Mouse (Mus musculus) CD8-positive naive resting alpha-beta T cell, adult 2 months (primary cell): ENCODE measurements at regions not wholly inside any gene's neighbourhood (a gene's known extent, or its start where the extent isn't known, plus 50 kb on each side); places are given as distances from the start of the nearest gene placed in this dataset.

Experiments used
- DNase-seq, 2 experiments: peaks; one replicate each; pipeline ENCODE4 v3.0.0; 2022; ENCODE audit warnings: low read depth in 2 of 2, low spot score in 2 of 2

DNA sequence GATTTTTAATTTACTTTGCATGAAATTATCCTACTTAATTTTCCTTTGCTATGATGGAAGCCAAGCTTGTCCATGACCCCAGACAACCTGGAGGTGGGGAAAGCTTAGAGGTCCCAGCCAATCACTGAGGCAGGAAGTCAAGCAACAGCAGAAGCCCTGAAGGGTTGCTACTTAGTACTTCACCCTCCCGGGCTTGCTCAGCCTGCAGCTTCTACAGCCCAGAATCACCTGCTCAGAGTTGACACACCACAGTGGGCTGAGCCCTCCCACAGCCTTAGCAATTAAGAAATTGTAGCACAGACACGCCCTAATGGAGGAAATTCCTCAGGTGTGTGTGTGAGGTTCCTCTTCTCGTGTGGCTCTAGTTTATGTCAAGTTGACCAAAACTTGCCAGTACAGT, 209.9 kb upstream of the Hs6st1 start:
- no peak for DNase-seq

DNA sequence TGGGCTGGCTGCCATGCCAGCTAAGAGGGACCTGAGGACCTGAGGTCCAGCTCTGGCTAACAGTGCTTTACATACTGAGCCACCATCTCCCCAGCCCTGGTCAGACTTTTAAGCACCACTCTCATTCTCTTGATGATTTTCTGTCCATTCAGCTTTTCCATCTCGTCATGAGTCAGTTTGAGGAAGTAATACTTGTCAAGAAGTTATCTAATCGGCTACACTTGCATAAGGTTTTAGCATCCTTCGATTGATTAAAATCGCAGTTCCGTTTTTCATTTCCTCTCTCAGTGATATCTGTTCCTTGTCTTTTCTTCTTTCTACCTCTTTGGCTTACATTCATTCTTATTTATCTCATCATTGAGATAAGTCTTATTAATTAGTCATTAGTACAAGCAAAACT, 207.4 kb upstream of the Hs6st1 start:
- no peak for DNase-seq

DNA sequence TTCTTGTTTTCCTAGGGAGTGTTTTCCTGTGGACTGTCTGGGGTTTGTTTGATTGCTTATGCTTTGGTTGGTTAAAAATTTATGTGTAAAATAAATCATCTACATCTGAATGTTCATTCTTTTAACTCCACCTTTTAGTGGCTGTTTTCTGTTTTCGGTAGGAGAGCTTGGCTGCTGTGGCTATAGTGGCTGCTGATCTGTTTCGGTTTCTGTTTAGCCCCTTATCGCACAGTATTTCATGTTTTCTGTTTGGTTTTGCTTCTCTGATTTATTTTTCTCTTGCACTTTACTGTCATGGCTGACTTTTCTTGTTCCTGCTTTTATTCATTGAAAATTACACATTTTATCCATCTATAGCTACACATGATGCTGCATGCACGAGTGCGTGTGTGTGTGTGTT, 206.0 kb upstream of the Hs6st1 start:
- DNase-seq = peak in 1 of 2 experiments; percentile 15

DNA sequence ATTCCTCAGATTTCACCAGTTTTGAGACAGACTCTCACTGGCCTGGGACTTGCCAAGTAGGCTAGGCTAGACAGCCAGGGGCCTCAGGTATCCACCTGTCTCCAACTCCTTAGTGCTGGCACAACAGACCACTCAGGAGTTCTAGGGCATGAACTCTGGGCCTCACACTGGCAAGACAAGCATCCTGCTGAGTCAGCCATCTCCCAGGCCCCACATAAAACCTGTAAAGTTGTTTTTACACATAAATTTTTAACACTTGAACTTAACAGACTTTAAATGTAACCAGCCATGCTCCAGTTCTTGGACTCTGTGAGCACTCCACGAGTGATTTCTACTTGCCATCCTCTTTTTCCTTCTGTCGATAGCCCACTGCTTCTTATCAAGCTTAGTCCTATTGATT, 205.5 kb upstream of the Hs6st1 start:
- no peak for DNase-seq

DNA sequence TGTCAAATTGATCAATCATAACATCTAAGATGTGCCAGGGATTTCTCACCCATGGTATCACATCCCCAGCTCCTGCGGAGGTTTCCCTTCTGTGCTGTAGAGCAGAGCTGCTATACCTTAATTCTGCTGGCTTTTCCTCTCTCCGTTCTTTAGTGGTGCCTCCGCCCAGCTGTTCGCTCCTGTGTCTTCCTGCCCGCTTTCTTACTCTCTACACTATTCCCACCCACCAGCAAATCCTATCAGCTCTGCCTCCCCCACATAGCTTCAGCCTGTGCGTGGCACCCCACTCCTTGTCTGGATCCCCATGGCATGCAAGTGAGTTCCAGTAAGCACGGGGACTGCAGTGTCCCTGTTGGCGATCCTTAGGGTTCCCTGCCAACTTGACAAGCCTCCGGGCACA, 204.0 kb upstream of the Hs6st1 start:
- DNase-seq = no peak

DNA sequence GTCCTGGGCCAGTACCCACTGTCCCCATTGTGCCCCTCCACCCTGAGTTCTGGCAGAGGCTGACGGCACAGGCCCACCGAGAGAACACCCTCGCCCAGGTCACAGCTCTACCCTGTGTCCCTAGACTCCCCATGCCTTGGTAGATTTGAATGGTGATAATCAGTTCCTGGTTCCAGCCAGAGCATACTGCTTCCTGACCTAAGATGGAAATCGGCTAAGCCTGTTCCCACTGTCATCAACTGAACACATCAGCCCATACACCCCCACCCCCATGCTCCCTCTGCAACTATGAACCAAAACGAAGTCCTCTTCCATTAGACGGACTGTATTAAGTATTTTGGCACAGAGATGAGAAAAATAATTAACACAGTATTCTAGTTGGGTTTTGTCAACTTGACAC, 202.9 kb upstream of the Hs6st1 start:
- no peak for DNase-seq

DNA sequence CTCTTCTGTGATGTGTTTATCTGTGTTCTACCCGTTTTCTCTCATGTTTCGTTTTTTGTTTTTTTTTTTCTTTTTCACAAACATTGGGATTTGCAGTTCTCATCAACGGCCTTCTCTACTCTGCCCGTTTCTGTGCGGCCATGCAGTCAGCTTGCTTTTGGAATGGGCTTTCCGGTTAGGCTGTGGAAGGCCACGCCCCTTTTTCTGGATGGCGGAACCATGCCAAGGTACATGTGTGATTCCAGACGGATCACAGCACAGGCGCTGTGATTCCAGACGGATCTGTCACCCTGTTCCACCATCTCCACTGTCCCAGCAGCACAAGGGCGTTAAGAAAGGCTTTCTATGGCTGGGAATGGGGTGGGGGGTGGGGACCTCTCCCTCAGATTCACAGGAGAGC, 201.6 kb upstream of the Hs6st1 start:
- DNase-seq = no peak

DNA sequence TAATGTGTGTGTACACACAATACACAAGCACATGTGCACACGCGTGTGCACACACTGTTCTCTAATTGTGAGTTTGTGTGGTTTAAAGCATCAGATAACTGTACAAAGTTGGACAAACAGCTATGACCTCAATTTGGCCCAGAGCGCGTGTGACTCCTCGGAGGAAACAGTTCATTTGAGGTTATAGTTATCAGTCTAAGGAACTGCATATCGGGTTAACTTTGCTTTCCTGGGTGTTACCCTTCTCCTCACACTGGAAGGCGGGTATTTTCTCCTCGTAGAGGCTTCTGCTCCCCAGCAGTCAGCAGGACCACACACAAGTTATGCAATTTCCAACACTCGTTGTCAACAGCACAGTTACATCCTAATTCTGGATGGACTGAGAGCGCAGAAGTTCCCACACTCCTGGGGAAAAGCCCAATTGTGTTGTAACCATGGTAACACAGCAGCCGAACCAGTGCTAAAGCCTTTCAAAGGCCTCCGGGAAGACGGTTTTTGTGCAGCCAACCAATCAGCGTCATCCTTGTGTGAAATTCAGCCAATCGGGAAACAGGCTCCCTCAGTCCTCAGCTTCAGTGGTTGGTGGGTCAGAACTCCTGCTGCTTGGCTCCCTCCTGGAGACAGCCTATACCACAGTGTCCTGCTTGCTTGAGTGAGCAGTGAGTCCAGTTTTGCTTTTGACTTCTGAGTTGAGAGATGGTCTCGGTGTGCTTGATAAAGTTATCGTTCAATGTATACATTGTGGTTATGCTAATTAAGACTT, 198.6 kb upstream of the Hs6st1 start:
- peak; percentile 17 to 32 for DNase-seq

DNA sequence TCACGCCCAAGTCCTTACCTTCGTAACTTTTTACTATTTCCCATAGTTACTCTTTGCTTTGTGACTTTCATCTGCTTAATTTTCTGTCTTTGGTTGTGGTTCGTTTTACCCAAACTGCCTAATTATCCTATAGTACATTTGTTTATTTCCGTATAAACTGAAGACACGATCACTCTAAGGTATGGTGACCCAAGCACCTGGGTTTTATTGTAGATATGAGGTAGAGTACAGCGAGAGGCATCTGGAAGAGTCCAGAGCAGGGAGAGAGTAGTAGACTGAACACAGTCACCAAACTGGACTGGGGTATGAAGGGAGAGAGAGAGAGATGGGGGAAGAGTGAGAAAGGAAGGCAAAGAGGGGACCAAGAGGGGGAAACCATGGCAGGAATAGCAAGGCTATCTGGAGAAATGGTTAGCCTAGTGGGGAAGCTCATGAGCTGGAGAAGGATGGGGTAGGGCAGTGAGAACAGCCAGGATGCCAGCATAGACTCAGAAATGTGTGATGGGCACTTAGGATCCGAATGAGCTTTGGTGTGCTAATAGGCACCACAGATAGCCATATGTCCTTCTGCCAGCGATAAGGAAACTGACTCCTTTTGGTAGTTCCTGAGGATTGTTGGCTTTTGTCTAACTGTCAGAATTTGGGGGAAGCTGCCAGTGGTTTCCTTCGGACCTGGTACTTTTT, 197.9 kb upstream of the Hs6st1 start:
- no peak for DNase-seq

DNA sequence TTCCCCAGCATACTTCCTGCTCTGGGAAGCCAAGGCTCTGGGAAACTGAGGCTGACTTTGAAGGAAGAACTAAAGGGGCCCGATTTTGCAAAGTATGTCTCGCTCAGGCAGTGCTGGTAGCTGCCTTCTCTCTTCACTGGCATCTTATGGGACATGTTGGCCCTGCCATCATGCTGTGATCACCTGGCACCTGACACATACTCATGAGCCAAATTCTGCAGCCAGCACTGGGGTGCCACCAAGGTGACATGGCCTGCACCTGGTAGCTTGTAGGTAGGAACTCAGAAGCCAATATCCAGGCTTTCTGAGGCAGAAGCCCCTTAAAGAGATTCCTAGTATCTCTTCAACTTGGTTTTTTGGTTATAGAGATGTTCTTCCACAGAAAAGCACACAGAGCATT, 195.2 kb upstream of the Hs6st1 start:
- no peak for DNase-seq

DNA sequence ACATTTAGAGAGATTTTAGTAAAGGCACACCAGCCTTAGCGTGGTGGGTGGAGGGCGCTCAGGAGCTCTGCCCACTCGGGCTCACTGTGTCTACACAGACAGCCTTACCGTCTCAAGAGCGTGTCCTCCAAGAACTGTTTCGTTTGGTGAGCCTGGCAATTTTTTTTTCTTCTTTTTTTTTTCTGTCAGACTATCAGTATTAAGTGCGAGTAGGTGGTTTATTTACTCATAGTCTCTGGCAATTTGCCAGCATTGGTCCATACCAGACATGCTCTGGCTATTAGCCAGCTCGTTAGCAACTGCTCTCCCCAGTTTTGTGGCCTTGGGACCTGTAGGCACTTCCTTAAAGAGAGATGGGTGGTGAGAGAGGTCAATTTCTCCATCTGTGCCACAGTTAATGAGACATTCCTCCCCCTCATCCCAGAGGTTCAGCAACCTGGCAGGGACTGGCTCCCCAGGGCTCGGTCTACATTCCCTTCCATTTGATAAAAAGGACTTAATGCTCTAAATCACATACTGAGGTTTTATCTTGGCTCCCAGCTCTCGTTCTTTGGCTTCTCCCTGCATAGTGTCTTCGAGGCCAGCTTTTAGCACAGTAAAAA, 192.9 kb upstream of the Hs6st1 start:
- no peak for DNase-seq

DNA sequence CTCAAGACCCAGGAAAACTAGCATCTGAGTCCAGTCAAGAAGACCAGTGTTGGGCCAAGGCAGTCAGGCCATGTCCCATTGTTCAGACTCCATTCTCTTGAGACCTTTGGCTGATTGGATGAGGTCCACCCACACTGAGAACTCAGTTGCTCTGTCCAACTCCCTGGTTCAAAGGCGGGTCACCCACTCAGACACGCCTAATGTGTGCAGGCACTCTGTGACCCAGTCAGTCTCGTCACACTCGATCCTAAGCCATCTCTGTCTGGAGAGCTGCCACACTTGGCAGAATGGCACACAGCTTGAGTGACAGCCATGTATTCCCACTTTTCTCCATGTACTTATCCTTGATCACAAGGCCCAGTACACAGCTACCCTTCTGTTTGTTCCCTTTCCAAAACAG, 189.8 kb upstream of the Hs6st1 start:
- DNase-seq = no peak

DNA sequence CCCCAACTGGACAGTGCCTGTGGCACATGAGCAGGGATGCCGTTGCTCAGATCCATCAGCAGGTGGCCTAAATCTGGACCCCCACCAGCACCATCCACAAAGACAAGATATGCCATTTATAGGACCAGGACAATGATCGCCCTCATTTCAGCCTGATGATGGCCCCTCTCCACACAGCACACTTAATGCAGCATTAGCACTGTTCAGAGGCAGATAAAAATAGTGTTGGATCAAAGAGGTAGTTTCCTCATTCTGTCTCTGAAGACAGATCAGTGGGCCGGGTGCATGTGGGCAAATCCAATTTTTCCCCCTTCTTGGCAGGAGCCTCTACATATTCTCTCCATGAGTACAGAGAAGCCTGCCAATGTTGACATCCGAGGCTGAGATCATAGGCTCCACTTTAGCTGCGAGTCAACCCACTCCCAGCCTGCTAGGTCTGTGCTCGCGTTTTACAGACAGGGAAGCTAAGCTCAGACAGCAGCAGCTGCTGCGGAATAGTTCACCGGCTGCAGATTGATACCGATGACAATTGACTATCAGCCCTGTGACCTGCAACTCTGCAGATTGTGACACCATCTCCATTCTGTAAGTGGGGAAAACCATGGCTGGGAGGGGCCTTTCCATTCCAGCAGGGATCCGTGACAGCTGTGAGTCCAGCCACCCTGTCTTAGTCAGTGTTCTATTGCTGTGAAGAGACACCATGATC, 188.7 kb upstream of the Hs6st1 start:
- DNase-seq = no peak

DNA sequence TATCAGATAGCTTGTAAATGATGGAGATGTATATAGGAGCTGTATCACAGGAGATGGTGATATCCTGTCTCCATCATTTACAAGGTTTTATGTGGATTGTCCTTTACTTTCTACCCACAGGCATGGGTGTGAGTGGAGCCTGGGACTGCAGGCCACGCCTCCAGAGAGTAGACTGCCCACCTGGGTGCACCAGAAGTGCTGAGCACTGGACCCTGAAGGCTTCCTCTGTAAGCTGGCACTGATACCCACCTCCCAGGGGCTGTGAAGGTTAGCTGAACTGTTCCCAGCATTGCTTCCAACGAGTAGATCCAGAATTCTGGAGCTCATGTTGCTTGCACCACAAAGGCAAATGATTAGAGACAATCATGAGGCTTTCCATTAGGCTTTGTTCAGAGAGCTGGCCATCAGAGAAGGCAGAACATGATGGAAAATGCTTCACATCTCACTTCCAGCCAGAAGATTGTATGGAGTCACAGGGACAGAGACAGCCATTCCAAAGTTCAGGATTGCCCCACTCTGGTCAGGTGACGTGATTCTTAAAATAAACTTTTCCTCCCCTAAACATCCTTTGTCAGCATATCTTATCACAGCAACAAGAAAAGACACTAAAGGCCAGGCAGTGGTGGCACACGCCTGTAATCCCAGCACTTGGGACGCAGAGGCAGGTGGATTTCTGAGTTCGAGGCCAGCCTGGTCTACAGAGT, 187.5 kb upstream of the Hs6st1 start:
- DNase-seq = no peak

DNA sequence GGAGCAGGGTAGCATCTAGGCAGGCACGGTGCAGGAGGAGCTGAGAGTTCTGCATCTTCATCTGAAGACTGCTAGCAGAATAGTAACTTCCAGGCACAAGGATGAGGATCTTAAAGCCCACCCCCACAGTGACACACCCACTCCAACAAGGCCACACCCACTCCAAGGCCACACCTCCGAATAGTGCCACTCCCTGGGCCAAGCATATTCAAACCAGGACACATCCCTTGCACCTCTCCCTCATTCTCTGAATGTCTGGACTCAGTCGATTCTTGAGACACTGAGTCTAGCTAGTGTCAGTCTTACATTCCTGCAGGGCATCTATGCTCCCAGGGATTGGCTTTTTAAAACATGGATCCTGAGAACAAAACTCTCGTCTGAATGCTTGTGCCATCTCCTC, 186.7 kb upstream of the Hs6st1 start:
- no peak for DNase-seq

DNA sequence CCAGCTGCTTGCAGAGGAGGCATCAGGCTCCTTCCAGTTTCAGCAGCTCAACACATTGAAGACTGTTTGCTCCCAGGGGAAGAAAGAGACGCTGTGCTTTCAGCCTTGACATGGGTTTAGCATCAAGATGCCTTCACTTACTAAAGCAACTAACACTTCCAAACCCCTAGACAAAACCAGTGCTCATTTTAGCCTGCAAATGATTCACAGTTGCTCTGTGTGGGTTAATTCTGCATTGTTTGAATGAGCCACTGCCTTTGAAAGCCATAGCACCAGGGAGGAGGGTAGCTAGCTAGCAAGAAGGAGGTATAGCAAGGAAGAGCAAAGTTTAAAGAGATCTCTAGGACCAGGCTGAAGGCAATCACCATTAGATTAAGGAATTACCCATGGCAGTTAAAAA, 186.1 kb upstream of the Hs6st1 start:
- DNase-seq = no peak

DNA sequence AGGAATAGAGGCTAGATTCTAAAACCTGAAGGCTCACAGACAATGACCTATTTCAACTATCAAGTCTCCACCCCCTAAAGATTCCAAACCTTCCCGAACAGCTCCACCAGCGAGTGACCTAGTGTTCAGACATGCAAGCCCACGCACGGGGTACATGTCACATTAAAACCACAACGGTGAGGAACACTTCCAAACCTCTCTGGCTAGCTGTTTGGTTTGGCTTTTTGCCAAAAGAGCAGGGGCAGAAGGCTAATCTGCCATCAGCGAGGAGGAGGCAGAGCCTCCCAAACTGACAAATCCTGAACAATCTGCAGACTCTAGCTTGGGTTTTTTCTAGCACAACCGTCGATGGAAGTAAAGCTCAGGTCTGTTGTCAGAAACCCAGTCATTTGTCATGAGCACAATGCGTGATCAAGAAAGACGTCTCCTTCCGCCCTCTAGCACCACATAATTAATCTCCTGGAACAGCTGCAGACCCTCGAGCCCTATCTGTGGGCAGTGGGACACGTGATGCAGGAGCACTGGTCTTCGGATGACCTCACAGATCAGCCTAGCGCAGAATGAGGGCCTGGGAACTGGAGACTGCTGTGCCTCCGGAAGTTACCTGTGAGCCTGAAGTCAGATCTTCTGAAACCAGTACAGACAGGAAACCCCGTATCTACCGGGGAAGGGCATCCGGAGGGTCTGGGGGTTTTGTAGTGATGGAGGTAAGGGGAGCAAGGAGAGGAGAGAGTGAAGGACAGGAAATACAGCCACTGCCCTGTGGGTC, 178.3 kb upstream of the Hs6st1 start:
- peak in 1 of 2 experiments; percentile 3 for DNase-seq

DNA sequence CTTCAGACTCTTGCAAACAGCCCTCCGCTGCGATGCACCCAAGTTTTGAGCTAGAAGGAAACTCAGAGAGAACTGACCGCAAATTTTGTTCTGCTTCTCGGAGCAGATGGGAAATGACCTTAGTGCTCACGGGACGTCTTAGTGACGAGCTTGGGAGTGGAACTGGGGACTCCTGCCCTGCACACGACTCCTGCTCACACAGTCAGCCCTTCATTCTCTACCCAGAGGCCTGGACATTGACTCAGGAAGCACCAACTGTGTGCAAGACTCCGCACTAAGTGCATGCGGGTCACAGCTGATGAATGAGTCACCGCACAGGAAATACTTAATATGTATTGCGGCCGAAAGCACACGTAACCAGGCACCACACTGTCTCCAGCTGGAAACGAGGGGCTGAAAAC, 177.7 kb upstream of the Hs6st1 start:
- DNase-seq = peak in 1 of 2 experiments; percentile 12

DNA sequence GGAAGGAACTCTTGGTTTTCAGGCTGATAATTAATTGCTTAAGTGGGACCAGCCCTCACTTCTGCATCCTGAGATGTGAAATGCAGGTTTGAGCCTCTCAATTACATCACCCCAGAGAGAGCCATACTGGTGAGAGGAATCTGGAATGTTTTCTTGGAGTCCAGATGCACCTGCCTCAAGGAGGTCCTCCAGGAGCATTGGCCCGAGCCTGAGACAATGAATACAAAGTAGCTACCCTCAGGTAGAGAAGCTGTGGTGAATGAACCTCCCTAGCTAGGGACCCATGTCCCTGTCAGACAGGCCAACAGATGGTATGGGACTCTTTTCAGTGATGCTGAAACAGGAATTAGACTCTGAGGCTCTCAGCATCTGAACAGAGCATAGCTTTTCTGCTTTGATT, 168.7 kb upstream of the Hs6st1 start:
- no peak for DNase-seq

DNA sequence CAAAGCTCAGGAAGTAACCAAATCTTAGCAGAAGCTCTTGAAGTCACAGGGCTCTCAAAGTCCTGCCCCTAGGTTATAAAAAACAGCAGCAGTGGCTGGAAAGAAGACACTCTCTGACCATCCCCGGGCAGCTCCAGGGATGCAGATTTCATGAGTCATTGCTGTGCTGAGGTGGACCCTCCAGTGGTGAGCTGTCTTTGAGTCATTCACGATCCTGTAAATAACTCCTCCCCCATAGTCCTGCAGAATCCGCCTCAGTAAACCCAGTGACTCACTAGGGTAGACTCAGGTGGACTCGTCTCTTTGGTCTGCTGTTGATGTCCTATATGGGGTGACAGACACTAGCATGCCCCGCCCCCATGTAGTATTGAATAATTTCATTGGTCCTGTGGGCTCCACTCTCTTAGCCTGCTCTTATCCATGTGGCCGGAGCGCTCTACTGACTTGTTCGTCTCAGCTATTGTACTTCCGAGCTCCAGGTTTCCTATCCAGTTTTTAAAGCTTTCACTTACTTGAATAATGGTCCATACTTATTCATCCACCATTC, 164.1 kb upstream of the Hs6st1 start:
- DNase-seq = no peak
